Mouse (Mus musculus) right cerebral cortex, postnatal 10 days (tissue): ENCODE results near the gene Bcs1l.
A peak's percentile ranks its signal among the peaks of the same experiment; 100 is the strongest.

Experiments used
- DNase-seq, 2 experiments: peaks; one replicate each; pipeline ENCODE4 v3.0.0; 2021; ENCODE audit warnings: low spot score in 2 of 2

The Bcs1l gene

DNA sequence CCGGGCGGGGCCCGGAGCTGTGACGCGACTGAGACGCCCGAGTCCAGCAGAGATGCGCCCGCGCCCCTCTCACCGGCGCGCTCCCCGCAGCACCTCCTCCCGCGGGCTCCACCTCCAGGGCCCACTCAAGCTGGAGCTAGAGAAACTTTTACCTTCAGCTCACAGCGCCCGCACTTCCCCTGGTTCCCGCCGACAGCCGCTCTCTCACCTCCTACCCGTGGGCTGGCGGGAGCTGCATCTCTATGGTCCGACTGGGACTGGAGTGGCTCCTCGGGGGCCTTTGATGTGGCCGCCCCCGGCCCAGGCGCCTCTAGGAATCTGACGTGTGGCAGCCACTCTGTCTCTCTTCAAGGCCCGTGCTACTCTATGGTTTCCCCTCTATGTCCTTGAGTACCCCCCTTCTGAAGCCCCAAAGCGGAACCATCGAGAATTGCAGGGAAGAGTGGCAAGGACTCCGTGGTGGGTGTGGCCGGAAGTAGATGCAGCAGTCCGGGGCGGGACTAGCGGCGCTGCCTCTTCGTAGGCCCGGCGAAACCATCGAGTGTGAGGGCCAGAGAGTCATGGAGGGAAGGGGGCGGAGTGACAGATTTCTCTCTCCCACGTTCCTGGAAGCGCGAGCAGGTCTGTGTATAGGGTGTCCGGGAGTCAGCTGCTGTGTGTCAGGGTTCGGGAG, at the start of gene Bcs1l, which contains the start of gene Zfp142:
TSS of gene Bcs1l (plus strand) at position 517 of the 673 bp plus-strand sequence.
TSS of gene Zfp142 (minus strand) at position 474 of the 673 bp plus-strand sequence.
- DNase-seq = peak; percentile 99

DNA sequence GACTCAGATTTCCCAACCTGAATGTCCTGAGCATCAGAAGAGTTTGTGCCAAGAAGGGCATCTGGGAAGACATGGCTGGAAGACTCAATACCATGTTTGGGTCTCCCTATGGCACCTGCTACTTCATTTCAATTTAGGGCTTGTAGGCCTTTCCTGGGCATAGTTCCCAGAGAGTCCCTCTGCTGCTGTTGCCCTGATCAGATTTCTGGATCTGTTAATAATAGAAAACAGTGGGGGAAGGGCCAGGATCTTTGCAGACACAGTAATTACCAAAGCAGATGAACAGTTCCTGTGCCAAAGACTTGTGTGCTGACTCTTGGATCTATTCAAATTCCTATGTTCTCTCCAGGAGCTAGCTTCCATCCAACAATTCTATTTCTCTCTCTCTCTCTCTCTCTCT, 49.4 kb upstream of the Bcs1l start:
- DNase-seq = peak; percentile 38 to 48

DNA sequence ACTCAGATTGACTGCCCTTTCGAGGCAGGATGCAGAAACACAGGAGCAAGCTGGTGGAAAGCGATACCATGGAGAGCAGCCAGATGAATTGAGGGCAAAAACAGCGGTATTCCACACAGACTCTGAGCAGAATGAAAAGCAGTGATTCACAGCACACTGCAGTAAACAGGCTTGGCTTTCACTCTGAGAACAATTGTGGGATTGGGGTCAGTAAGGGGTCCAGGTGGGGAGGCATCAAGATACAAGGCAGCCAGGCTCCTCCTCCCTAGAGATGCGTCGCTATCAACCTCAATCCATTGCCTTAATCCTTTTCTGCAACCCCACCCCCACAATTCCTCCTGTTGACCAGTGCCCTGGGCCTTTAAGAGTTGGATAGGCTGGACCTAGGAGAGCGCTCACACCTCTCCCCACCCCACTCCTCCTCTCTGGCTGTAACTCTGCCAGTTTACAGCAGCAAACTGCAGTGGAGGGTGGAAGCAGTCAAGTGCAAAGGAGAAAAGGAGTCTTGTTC, 45.6 kb upstream of the Bcs1l start, which contains the start of gene Plcd4:
TSS of gene Plcd4 (plus strand) at position 438 of the 511 bp plus-strand sequence.
- peak; percentile 54 to 63 for DNase-seq

DNA sequence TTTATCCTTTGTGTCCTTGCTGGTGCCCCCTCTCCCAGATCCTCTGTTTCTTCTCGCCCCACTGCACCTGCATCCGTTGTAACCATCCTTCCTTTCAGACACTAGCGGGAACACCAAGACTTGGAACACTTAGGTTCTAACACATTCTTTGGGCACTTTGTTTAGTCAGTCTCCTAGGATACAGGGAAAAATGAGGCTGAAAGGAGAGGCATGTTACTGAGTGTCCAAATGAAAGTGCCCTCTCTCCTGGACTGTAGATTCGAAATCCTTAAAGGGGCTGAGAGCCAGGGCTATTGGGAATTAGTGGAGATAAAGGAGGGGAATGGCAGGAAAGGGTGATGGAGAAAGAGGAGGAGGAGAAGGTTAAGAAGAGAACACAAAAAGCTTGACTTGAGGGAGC, 43.9 kb upstream of the Bcs1l start, which contains the start of gene Usp37:
TSS of gene Usp37 (minus strand) at position 101 of the 400 bp plus-strand sequence.
- no peak for DNase-seq

DNA sequence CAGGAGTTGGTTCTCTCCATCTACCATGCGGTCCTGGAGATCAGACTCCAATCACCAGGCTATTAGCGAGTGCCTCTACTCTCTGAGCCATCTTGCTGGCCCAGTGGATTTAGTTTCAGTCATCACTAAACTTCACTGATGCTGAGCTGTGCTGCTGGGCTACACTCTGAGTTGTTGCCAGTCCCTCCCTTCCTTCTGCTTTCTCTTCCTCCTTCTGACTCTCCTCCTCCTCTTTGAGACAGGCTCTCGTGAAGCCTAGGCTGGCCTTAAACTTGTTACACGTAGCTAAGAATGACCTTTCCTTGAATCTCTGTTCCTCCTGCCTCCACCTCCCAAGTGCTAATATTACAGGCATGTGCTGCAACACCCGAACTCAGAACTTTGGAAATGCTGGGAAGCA, 29.0 kb upstream of the Bcs1l start:
- no peak for DNase-seq

DNA sequence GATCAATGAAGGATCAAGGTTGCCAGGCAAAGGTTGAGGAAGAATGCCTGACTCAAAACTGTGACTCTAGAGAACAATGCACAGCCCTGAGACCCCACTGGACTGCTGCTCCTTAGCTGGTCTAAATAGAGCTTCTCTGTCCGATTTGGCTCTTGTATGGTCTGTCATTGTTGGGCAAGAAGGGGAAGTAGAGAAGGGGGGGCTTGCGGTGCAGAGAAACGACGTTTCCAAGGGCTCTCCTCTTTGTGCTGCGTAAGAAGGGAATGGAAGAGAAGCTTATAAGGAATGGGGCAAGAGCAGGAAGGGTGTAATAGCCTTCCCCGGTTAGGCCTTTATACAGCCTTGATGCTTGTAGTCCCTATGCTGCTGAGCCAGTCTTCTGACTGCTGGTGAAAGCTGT, 22.3 kb upstream of the Bcs1l start:
- no peak for DNase-seq

DNA sequence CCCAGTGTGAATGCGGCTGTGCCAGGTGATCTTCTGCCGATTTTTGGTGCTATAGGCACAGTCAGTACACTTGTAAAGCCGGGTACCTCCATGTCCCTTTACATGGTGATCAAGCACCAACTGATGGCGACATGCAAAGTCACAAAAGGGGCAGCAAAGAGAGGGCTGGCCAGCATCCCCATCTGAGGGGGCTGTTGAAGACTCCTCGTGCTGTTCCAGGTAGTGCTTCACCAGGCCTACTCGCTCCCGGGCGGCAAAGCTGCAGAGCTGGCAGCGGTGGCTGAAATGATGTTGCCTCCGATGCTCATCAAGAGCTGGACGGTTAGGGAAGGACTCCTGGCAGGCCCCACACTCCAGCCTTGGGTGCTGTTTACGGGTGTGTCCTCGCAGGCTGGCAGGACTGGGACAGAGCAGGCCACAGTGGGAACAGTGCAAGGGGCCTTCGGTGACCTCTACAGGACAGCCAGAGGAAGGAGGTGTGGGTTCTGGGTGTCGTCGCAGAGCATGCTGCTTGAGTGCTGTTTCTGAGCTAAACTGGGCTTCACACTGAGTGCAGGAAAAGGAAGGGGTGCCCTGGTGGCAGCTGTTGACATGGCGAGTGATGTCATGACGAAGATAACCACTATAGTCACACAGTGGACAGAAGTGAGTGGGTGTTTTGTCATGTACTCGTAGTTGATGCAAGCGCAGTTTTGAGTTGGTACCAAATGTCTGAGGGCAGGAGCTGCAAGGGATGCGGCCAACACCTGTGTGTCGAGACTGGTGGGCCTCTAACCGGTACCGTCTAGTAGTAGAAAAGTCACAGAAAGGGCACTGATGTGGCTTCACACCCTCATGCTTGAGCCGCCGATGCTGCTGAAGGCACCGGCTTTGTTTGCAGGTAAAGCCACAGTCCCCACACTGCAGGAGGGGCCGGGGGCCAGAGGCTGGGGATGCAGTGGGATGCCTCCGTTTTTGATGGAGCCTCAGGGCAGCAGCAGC, 18.1 kb upstream of the Bcs1l start:
- no peak for DNase-seq

DNA sequence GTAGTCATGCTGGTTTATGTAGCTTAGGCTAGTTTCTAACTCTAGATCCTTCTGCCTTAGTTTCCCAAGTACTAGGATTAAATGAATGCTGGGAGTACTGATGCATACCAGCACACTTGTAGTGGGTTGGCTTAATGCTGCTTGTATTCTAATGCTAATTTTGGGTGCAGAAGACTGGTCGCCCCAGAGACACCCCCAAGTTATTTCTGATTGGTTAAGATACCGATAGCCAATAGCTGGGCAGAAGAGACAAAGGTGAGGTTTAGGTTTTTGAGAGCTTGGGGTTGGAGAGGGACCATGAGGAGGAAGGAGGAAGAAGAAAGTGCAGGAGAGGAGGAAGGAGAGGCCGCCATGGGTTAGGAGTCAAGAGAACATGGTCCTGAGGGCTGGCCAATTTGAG, 5.5 kb upstream of the Bcs1l start:
- no peak for DNase-seq

DNA sequence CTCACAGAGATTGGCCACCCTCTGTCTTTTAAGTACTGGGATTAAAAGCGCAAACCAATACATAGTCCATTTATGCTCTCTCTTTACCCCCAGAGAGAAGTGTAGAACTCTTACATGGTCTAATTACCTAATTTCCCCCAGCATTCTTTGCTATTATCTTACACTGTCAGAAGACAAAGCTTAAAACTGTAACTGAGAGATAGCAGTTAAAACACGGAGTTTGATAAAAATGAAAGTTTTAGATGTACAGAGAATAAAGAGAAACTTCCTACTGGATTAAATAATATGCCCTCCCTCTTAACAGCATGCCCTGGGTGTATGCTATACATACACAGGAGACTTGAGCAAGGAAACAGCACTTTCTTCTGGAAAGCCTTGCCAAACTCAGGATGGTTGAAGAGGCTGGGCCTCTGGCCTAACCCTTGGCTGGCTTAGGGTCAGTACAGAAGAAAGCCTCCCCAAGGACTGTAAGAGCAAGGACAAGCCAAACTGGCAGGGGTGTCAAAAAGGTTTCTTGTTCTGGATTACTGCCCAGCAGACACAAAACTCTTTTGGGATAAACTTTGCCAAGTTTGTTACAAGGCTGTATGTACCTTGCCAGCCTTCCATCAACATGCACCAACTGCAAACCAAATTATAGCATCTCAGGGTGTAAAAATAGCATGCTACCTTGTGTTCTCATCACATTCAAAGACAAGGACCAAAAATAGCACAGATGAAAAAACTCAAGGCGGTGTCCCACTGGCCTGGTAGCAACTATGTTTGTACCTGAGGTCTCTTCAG, 3.3 kb upstream of the Bcs1l start:
- DNase-seq = peak in 1 of 2 experiments; percentile 45

DNA sequence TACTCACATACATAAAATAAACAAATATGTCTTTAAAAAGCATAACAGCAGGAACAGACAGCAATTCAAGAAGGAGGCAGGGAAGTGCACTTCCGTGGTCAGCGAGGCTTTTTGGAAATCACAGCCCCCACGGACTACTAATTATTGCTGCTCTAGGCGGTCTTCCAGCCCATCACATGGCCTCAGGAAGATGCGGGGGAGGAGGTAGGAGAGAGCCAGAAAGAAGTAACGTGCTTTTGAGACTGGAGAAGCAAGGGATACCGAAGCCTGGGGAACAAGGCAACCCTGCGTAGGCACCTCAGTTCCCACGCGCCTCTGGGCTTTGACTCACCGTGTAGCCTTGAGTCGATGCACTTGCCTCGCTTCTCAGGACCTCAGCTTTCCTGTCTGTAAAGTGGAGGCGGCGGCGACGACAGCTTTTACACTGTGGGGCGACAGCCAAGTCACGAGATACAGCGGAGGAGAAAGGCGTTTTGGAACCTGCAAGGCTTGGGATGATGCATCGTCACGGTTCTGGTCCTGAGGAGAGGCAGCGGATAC, 786 bp upstream of the Bcs1l start:
- no peak for DNase-seq

DNA sequence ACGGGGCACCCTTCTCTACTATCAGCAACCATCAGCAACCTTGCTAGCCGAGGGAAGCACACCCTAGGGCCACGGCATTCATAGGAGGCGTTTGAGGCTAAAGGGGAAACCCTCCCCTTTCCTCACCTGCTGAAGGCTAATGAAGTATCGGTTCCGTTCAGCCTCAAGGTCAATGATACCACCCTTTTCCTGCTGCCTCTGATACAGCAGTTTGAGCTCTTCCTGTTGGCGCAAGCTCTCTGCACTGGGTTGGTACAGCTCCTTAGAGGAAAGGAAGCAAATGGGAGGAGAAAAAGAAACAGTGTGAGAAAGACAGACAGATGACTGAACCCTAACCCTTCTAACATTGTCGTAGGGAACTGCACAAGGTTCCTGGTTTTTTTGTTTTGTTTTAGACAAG, 6.3 kb downstream of the Bcs1l start:
- DNase-seq = no peak

DNA sequence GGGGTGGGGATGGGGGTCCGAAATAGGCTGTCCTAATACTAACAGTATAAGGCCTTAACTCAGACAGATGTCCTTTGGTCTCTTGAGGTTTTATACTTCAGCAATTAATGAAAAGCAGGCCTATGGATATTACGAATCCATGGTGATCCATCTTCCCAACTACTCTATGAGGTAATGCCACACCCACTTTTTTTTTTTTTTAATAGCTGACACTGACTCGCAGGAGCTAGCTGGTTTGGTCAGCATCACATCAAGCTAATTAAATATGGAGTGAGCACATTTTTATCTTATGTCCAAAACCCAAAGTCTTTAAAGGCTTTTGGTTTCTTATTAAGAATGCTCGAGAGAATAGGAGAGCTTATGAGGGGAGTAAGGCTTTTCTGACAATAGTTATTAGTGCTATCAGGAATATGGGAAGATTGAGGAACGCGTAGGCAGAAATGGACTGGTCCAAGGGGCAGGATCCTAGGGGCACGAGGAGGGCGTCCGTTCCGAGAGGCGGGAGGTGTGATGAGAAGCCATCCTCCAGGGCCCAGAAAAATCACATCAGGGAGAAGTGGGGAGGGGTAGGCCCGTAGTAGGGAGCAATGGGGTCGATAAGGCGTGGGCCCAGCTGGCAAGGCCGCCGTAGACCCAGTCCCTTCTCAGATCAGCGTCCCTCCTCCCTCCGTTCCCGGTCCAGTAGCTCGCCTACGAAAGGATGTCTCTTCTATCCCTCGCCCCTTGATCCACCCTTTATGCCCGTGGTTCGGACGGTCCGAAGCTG, 12.6 kb downstream of the Bcs1l start:
- DNase-seq = no peak

DNA sequence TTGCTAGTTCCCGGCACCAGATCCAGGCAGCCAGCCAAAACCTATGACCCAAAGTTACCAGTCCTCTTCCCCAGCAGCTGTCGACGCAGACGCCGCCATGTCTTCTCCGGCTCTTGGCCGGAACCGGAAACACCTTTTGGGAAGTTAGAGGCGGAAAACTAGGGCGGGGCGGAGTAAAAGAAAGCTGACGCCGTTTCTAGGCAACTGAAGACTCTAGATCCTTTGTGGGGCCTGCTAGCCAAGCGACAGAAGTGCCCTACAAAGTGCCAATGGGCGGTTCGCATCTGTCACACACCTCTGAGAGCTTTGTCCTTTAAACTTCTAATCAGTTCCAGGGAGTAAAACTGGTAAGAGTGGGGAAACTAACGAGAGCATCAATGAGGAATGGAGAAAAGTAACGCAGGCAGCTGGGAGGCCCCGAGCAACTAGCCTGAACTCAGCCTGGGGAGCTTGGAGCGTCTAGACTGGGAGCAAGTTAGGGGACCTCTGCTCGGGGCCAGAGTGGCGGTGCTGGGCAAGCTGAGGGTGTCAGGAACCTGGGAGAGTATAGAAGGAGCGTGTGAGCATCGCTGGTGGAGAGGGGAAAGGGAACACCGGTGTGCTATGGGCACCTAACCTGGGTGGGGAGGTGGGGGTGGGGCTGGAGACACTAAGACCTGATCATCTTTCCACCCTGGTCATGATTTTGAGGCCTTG, 13.3 kb downstream of the Bcs1l start, which contains the start of the genes Rnf25 and Stk36:
TSS of gene Rnf25 (minus strand) at position 131 of the 696 bp plus-strand sequence.
TSS of gene Stk36 (plus strand) at position 179 of the 696 bp plus-strand sequence.
- DNase-seq = peak; percentile 91 to 93

DNA sequence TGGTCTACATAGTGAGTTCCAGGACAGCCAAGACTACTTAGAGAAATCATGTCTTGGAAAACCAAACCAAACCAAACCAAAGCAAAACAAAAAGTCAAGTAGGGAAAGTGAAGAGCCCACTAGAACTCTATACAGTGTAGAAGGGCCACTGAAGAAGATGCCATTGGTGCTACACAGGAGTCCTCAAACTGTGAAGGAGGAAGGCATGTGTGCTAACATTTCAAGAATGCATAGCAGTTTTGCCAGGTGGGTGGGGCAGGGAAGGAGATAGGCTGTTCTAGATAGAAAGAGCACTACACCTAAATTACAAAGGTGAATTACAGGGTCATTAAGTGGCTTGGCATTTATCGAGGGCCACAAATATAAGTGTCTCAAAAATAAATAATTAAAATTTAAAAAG, 36.1 kb downstream of the Bcs1l start:
- no peak for DNase-seq

DNA sequence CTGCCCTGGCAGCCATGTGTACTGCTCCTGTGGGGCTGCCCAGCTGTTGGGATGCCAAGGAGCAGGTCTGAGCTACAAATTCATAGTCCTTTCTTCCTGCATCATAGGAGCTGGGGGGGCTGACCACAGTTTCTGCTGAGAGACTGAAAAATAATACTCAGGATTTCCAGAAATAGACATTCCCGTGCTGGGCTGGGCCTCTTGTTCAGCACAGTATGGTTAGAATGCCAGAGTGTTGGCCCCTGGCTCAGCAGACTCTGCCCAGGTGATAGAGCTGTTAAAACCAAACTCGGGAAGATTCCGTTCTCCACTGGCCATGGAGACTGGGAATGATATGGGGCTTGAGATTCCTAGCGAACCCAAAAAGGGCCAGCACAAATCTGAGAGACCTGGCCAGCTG, 38.0 kb downstream of the Bcs1l start:
- DNase-seq = no peak

DNA sequence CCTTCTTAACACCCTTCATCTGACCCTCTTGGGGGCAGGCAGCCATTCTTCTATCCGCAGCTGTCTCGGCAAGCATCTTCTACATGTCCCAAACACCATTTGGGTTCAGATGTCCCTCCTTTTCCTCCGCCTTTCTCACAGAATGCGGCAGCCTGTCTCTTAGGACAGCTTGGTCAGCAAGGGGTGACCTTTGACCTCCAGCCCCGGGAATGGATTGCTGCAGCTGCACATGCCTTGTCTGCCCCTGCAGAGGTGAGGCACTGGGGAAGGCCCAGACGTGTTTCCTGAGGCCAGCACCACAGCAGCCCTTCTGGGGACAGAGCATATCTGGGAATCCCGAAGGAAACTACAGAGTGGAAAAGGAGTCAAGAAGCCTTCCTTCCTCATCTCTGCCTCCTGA, 39.9 kb downstream of the Bcs1l start:
- DNase-seq = no peak

DNA sequence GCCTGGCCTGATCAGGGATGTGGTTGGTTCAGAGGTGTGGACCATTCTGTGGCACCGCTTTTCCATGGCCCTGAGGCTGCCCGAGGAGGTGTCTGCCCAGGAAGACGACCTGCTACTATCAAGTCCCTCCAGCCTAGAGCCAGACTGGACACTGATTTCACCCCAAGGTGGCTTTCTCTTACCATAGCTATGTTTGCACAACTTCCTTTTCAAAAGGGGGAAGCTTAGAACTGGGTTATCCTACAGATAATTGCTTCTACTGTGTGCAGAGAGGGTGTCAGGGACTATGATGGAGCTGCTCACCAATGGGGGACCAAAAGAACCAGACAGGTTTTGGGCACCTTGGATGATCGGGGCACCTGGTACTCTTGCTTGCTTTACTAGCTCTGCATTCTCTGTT, 44.6 kb downstream of the Bcs1l start:
- DNase-seq = no peak
